Mouse (Mus musculus) kidney, adult 2 months (tissue): ENCODE measurements around the gene Gm11273.

Experiments
- CTCF ChIP-seq: fragments of 200-500 bp; conservative IDR thresholded peaks from 2 replicates; pipeline ENCODE4 v1.5.1; 2011; ENCODE audit warnings: low read depth, mild to moderate bottlenecking, control low read depth, low read length, moderate library complexity, mixed read lengths; ENCODE audit not compliant: insufficient read depth, insufficient read length
- POLR2A ChIP-seq: fragments of 200-500 bp; IDR thresholded peaks from one replicate; pipeline ENCODE4 v1.6.1; 2011; ENCODE audit warnings: low read depth, low read length, control low read depth

- TF ChIP-seq POLR2A (no peak), CTCF (no peak)
These were observed 8.4 kb downstream of the Gm11273 start for GRCm38 (mm10) chr13:21492847-21493246.
